In the genomic region with DNA sequence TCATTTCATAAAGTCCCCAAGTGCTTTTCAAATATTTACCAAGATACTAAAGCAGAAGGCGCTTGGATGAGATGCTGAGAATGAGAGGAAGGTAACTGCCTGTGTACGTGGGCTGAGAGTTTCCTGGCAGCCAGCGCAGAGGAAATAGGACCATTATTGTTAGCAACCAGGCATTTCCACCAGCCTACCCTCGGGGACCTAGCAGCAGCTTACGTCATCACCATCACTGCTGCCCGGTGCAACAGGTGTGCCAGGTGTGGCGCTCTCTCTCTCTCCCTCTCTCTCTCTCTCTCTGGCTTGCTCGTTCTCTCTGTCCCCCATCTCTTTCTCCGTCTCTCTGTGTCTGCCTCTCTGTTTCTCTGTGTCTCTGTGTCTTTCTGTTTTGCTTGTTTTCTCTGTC, we compare ENCODE assay signal across 8 mouse cellular contexts. TPM values are rescaled to one million over a fixed set of nuclear protein-coding genes. Genes with fewer than 3 reads are reported as not detected.
DNase-seq lines count a peak whose midpoint lies in the region; ATAC-seq and TF ChIP-seq lines count a peak whose summit lies in the region.

No protein-coding gene starts in this region.

- no peaks in the 10 kb centered on the region for H3K9me3 ChIP-seq in kidney, postnatal 0 days (replicated peaks; ENCODE audit: low read length)
- H3K9me3 ChIP-seq in E14TG2a.4 (ENCODE audit: low read length): no peaks in the 10 kb centered on the region
- no peaks in the 10 kb centered on the region for H3K9me3 ChIP-seq in midbrain, embryonic 16.5 days (replicated peaks; ENCODE audit: control insufficient read depth, low read length, poor library complexity, severe bottlenecking)

- no peak overlapping the region for H3K9ac ChIP-seq in kidney, postnatal 0 days (ENCODE audit: low read depth, low read length)
- no peak overlapping the region for H3K9ac ChIP-seq in midbrain, embryonic 16.5 days (ENCODE audit: low read depth, low read length)

- H3K27me3 ChIP-seq in kidney, postnatal 0 days (ENCODE audit: insufficient read depth, low read length): no peaks in the 10 kb centered on the region
- H3K27me3 ChIP-seq in E14TG2a.4 (ENCODE audit: insufficient read depth, low read length): peaks cover 5% of the 10 kb centered on the region; the same call in 1 of the 2 replicates
- no peaks in the 10 kb centered on the region for H3K27me3 ChIP-seq in midbrain, embryonic 16.5 days (ENCODE audit: control insufficient read depth, insufficient read depth, low read depth, low read length)

- 0 out of 2 replicates have a peak overlapping the region, but pooled peaks have one; percentile 4 for H3K4me2 ChIP-seq in kidney, postnatal 0 days (ENCODE audit: low read length)
- peak overlapping the region; percentile 13; the same call in 1 of the 2 replicates for H3K4me2 ChIP-seq in midbrain, embryonic 16.5 days (ENCODE audit: low read length)

- no peak for TF ChIP-seq CTCF in kidney, postnatal 0 days (IDR thresholded peaks at IDR 0.05; ENCODE audit: low read depth)
- no peak for TF ChIP-seq CTCF in E14TG2a.4 (conservative IDR thresholded peaks at IDR 0.05; ENCODE audit: low read length)

- DNase-seq in kidney, postnatal 0 days (ENCODE audit: low spot score): no peak
- DNase-seq in kidney, adult 11 months: no peak
- DNase-seq in spleen, postnatal 10 days (ENCODE audit: low spot score in 2 of 2): no peak
- DNase-seq in layer of hippocampus, postnatal 14 days (ENCODE audit: low spot score in 2 of 2): no peak

- H3K27ac ChIP-seq in kidney, postnatal 0 days: no peak overlapping the region
- no peak overlapping the region for H3K27ac ChIP-seq in midbrain, embryonic 16.5 days (ENCODE audit: low read length)

- no peak overlapping the region for H3K4me3 ChIP-seq in kidney, postnatal 0 days (replicated peaks; ENCODE audit: low read depth, low read length)
- peak overlapping the region; percentile 68 for H3K4me3 ChIP-seq in E14TG2a.4 (replicated peaks; ENCODE audit: low read length)
- H3K4me3 ChIP-seq in midbrain, embryonic 16.5 days (ENCODE audit: low read depth, low read length): no peak overlapping the region

- no peaks in the 10 kb centered on the region for H3K36me3 ChIP-seq in kidney, postnatal 0 days (ENCODE audit: insufficient read depth, low read length)
- no peaks in the 10 kb centered on the region for H3K36me3 ChIP-seq in E14TG2a.4 (ENCODE audit: insufficient read depth, low read length)
- no peaks in the 10 kb centered on the region for H3K36me3 ChIP-seq in midbrain, embryonic 16.5 days (ENCODE audit: control insufficient read depth, insufficient read depth, low read length)

- WGBS in kidney, postnatal 0 days: 25% methylated on average over 9 of the region's 9 CpGs
- 34% methylated on average over 9 of the region's 9 CpGs for WGBS in midbrain, embryonic 16.5 days

- no peak for ATAC-seq in kidney, postnatal 0 days (replicated peaks; ENCODE audit: low FRiP score, low read depth)
- ATAC-seq in inflammation-experienced regulatory T-cells, adult 6 months: peak; percentile 96
- ATAC-seq in midbrain, embryonic 16.5 days: no peak
- no peak for ATAC-seq in frontal cortex, adult (ENCODE audit: low TSS enrichment)

- 0 out of 2 replicates have a peak, but pooled peaks cover 7% of the 10 kb centered on the region for H3K4me1 ChIP-seq in kidney, postnatal 0 days (replicated peaks; ENCODE audit: insufficient read depth, low read length)
- peaks cover 96% of the 10 kb centered on the region for H3K4me1 ChIP-seq in E14TG2a.4 (replicated peaks; ENCODE audit: low read depth, low read length)
- peaks cover 7% of the 10 kb centered on the region for H3K4me1 ChIP-seq in midbrain, embryonic 16.5 days (ENCODE audit: control insufficient read depth, insufficient read depth, low read length)

RNA-seq across cellular contexts. Expression of gene Fam222a, which starts 55.1 kb away (rescaled TPM):
- polyA plus RNA-seq in kidney, postnatal 0 days (2015; fragmentation: Nextera tagmentation; extraction: Ambion mirVana): 5.0 and 5.8 TPM in 2 replicates
- polyA plus RNA-seq in inflammation-experienced regulatory T-cells, adult 6 months (2017; shearing (Covaris generic)): not detected
- polyA plus RNA-seq in midbrain, embryonic 16.5 days (2015; fragmentation: Nextera tagmentation; extraction: Ambion mirVana): 5.3 and 6.0 TPM in 2 replicates
- 1 to 10 TPM; 7.6 to 7.8 TPM for total RNA-seq in layer of hippocampus, postnatal 14 days (2021)
